Mouse (Mus musculus) fibroblast of lung, adult 2 months (primary cell): ENCODE measurements around the gene Bcl2l2.
A peak's percentile ranks its signal among the peaks of the same experiment; 100 is the strongest.

Experiments used
- DNase-seq: peaks from one replicate; pipeline ENCODE4 v3.0.0-alpha.2; 2011; ENCODE audit warnings: low read depth

The Bcl2l2 gene

GRCm38 (mm10) chr14:54893651-54894181 lies 10.5 kb downstream of the Bcl2l2 start:
- peak; percentile 99 for DNase-seq

GRCm38 (mm10) chr14:54894296-54895151 lies 11.3 kb downstream of the Bcl2l2 start:
- DNase-seq = no peak

GRCm38 (mm10) chr14:54897445-54897844 lies 14.3 kb downstream of the Bcl2l2 start:
- no peak for DNase-seq

- DNase-seq = peak; percentile 63
These were observed 17.2 kb downstream of the Bcl2l2 start for GRCm38 (mm10) chr14:54900383-54900782.

GRCm38 (mm10) chr14:54903641-54904040 lies 20.5 kb downstream of the Bcl2l2 start:
- no peak for DNase-seq

GRCm38 (mm10) chr14:54908682-54909081 lies 25.5 kb downstream of the Bcl2l2 start:
- DNase-seq = no peak

GRCm38 (mm10) chr14:54912109-54912850 lies 29.1 kb downstream of the Bcl2l2 start:
- DNase-seq = no peak

GRCm38 (mm10) chr14:54912886-54913285 lies 29.7 kb downstream of the Bcl2l2 start, which contains the start of gene Slc22a17:
TSS of gene Slc22a17 (minus strand) at chr14:54913132.
- no peak for DNase-seq

GRCm38 (mm10) chr14:54913343-54913742 lies 30.2 kb downstream of the Bcl2l2 start:
- DNase-seq = no peak

- no peak for DNase-seq
These were observed 37.0 kb downstream of the Bcl2l2 start for GRCm38 (mm10) chr14:54920076-54920685.

- no peak for DNase-seq
These were observed 41.6 kb downstream of the Bcl2l2 start for GRCm38 (mm10) chr14:54924641-54925348.

- no peak for DNase-seq
These were observed 42.5 kb downstream of the Bcl2l2 start, which contains the start of gene Efs for GRCm38 (mm10) chr14:54925349-54926342. TSS of gene Efs (minus strand) at chr14:54926126.

GRCm38 (mm10) chr14:54926401-54927158 lies 43.4 kb downstream of the Bcl2l2 start:
- no peak for DNase-seq

- no peak for DNase-seq
These were observed 44.1 kb downstream of the Bcl2l2 start for GRCm38 (mm10) chr14:54927296-54927695.

GRCm38 (mm10) chr14:54929801-54930200 lies 46.6 kb downstream of the Bcl2l2 start:
- DNase-seq = no peak

- no peak for DNase-seq
These were observed 47.3 kb downstream of the Bcl2l2 start for GRCm38 (mm10) chr14:54930431-54930830.

- no peak for DNase-seq
These were observed 49.5 kb downstream of the Bcl2l2 start, which contains the start of gene Il25 for GRCm38 (mm10) chr14:54932645-54933150. TSS of gene Il25 (plus strand) at chr14:54932695.

- DNase-seq = no peak
These were observed 53.0 kb downstream of the Bcl2l2 start, which contains the start of gene Cmtm5 for GRCm38 (mm10) chr14:54935904-54936830. TSS of gene Cmtm5 (plus strand) at chr14:54936261.
